Comparison of ENCODE assay signal across 10 mouse cellular contexts in genomic region chr17:86447101-86447598, GRCm38 (mm10). TPM values are rescaled to one million over a fixed set of nuclear protein-coding genes. Genes with fewer than 3 reads are reported as not detected.
A peak's percentile ranks its signal among the peaks of the same experiment; 100 is the strongest.
DNase-seq lines count a peak whose midpoint lies in the region; ATAC-seq and TF ChIP-seq lines count a peak whose summit lies in the region.
"Had no signal": no experiment of that assay in that cellular context is flagged by ENCODE, and none has a peak within 500 bp of the region (broad histone marks: within the 10 kb centered on the region; RNA-seq: fewer than 3 reads in every experiment).

No protein-coding gene starts in this region.

- H3K27ac ChIP-seq in heart, embryonic 11.5 days (ENCODE audit: low read depth, low read length): no peak overlapping the region
- H3K27ac ChIP-seq in midbrain, postnatal 0 days (ENCODE audit: low read depth, low read length): no peak overlapping the region
- H3K27ac ChIP-seq: heart, embryonic 13.5 days; liver, embryonic 13.5 days had no signal

- no peak overlapping the region for H3K4me2 ChIP-seq in heart, embryonic 11.5 days
- no peak overlapping the region for H3K4me2 ChIP-seq in midbrain, postnatal 0 days (ENCODE audit: low read depth, low read length, poor library complexity, severe bottlenecking)
- H3K4me2 ChIP-seq: heart, embryonic 13.5 days; liver, embryonic 13.5 days had no signal

- intact Hi-C loops in left cerebral cortex, postnatal 10 days (cut with DNase I): loop anchor here (5.0 kb wide), 1 partner anchor 280 kb away; the partner anchor contains the start of gene Prkce

- no peak overlapping the region for H3K4me3 ChIP-seq in heart, embryonic 11.5 days (ENCODE audit: low read depth, low read length)
- H3K4me3 ChIP-seq in midbrain, postnatal 0 days (ENCODE audit: low read depth, low read length): no peak overlapping the region
- H3K4me3 ChIP-seq: heart, embryonic 13.5 days; liver, embryonic 13.5 days had no signal

- DNase-seq in heart, adult 11 months: peak; percentile 96
- DNase-seq in 416B (ENCODE audit: low read depth) (peak; percentile 81), adipocyte (ENCODE audit: low spot score) (peak; percentile 76)
- DNase-seq in lung, postnatal 25 days (ENCODE audit: low spot score): peak; percentile 61
- DNase-seq in cerebellum, postnatal 10 days: no peak
- DNase-seq in left cerebral cortex, postnatal 10 days (ENCODE audit: extremely low spot score in 1 of 2, low spot score in 2 of 2): no peak
- no peak for DNase-seq in midbrain, postnatal 0 days (ENCODE audit: low spot score)
- DNase-seq: liver, embryonic 13.5 days had no signal

- peaks cover 16% of the 10 kb centered on the region for H3K4me1 ChIP-seq in heart, embryonic 11.5 days (ENCODE audit: control insufficient read depth, insufficient read depth, low read length)
- H3K4me1 ChIP-seq in midbrain, postnatal 0 days (ENCODE audit: insufficient read depth, low read length): no peaks in the 10 kb centered on the region

- no peak for ATAC-seq in heart, embryonic 11.5 days (replicated peaks; ENCODE audit: insufficient number of reproducible peaks, low FRiP score, low TSS enrichment)
- no peak for ATAC-seq in midbrain, postnatal 0 days (ENCODE audit: low FRiP score)

- H3K9ac ChIP-seq in heart, embryonic 11.5 days (ENCODE audit: low read depth, low read length): no peak overlapping the region
- H3K9ac ChIP-seq in midbrain, postnatal 0 days (replicated peaks; ENCODE audit: low read length, poor library complexity, severe bottlenecking): no peak overlapping the region
- H3K9ac ChIP-seq: heart, embryonic 13.5 days; liver, embryonic 13.5 days had no signal

- WGBS in heart, embryonic 11.5 days (ENCODE audit: insufficient replicate concordance): 80% methylated on average over 4 of the region's 4 CpGs
- WGBS in midbrain, postnatal 0 days: 89% methylated on average over 4 of the region's 4 CpGs

- no peaks in the 10 kb centered on the region for H3K27me3 ChIP-seq in heart, embryonic 11.5 days (ENCODE audit: control insufficient read depth, insufficient read depth, low read length)
- H3K27me3 ChIP-seq in midbrain, postnatal 0 days (ENCODE audit: insufficient read depth, low read length): no peaks in the 10 kb centered on the region
- H3K27me3 ChIP-seq: heart, embryonic 13.5 days; liver, embryonic 13.5 days had no signal

- H3K36me3 ChIP-seq in heart, embryonic 11.5 days (ENCODE audit: control insufficient read depth, insufficient read depth, low read length): no peaks in the 10 kb centered on the region
- H3K36me3 ChIP-seq in midbrain, postnatal 0 days (ENCODE audit: insufficient read depth, low read length): no peaks in the 10 kb centered on the region
- H3K36me3 ChIP-seq: heart, embryonic 13.5 days; liver, embryonic 13.5 days had no signal

- TF ChIP-seq CTCF in midbrain, postnatal 0 days (IDR thresholded peaks at IDR 0.05): no peak

- no peaks in the 10 kb centered on the region; the same call in 1 of the 2 replicates for H3K9me3 ChIP-seq in heart, embryonic 11.5 days (replicated peaks; ENCODE audit: control insufficient read depth, low read length)
- H3K9me3 ChIP-seq in midbrain, postnatal 0 days (ENCODE audit: low read length): no peaks in the 10 kb centered on the region
- H3K9me3 ChIP-seq: liver, embryonic 13.5 days had no signal

RNA-seq across cellular contexts. Expression of gene Gm10309, which starts 57.9 kb away (rescaled TPM):
- 0.24 TPM in 1 of 2 replicates, not detected in the other for polyA plus RNA-seq in heart, embryonic 11.5 days (2014; fragmentation: Nextera tagmentation; extraction: Ambion mirVana)
- not detected for total RNA-seq in left cerebral cortex, postnatal 10 days (2021)
- total RNA-seq in midbrain, postnatal 0 days (2014; rRNA removed): not detected in 2 replicates
- polyA plus RNA-seq in midbrain, postnatal 0 days (2015; fragmentation: Nextera tagmentation; extraction: Ambion mirVana): 0.11 and 0.32 TPM in 2 replicates
- polyA plus RNA-seq: liver, embryonic 13.5 days had no signal

Comparison
In these comparisons a context has a peak if more than half of its experiments do, and no peak if none do; other contexts are left out.
1. DNase-seq: peak in heart, adult 11 months (single experiment), 416B (single experiment), adipocyte (single experiment) and lung, postnatal 25 days (single experiment); none in cerebellum, postnatal 10 days (0 of 2), left cerebral cortex, postnatal 10 days (0 of 2) and midbrain, postnatal 0 days (single experiment).